Mouse (Mus musculus): ENCODE measurements at regions not wholly inside any gene's neighbourhood (a gene's known extent, or its start where the extent isn't known, plus 50 kb on each side); places are given as distances from the start of the nearest gene placed in this dataset.
A peak's percentile ranks its signal among the peaks of the same experiment; 100 is the strongest.

- peak; percentile 88 for DNase-seq (ENCODE audit: low read depth, low spot score)
Measured at GRCm38 (mm10) chr13:107641926-107642657, 402.2 kb upstream of the Smim15 start.

DNA sequence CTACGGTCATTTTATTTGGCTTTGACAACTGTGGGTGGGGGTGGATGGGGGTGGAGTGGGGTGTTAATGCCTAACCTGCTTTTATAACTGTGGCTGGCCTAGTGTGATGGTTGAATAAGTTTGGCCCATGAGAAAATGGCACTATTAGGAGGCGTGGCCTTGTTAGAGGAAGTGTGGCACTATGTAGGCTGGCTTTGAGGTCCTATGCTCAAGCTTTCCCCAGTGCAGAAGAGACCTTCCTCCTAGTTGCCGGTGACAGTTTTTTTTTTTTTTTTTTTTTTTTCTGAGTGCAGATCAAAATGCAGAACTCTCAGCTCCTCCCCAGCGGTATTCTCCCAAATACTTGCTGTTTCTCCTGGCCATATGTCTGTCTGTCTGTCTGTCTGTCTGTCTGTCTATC is 404.6 kb upstream of the Smim15 start:
- no peak for DNase-seq (ENCODE audit: low read depth, low spot score)

DNA sequence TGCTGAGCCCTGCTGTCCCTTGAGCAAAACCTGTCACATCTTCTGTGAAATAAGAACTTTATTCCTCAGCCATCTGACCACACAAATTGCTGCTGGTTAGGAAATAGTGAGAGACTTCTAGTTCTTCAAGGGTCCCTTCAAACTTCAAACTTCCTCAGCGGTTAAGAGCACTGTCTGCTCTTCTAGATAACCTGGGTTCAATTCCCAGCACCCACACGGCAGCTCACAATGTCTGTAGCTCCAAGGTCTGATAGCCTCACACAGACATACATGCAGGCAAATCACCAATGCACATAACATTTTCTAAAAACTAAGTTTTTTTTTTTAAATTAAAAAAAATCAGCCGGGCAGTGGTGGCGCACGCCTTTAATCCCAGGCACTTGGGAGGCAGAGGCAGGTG is 407.0 kb upstream of the Smim15 start:
- no peak for DNase-seq (ENCODE audit: low read depth, low spot score)

- DNase-seq (ENCODE audit: low read depth, low spot score), result no peak
Measured at GRCm38 (mm10) chr13:107635114-107635513, 409.1 kb upstream of the Smim15 start.

- DNase-seq (ENCODE audit: low read depth, low spot score), result no peak
Measured at GRCm38 (mm10) chr13:107627073-107627472, 417.2 kb upstream of the Smim15 start.

DNA sequence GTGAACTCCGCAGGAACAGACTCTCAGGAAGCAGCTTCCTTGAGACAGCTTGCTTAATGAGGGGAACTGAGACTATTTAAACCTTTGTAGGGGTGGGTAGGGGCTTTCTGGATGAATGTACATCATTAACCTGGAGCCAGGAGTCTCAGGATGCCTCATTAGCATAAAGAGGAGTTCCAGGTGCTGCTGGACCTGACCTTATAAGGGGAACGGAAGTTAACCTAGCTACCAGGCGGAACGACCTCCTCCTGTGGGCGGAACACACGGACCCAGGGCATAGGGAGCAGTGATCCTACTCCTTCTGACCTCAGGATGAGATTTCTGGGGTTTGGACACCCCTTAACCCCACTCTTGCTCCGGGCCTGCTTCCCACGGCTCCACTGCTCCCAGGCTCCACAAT is 417.6 kb upstream of the Smim15 start:
- DNase-seq (ENCODE audit: low read depth, low spot score), result no peak

GRCm38 (mm10) chr13:107621337-107621736 is 422.9 kb upstream of the Smim15 start:
- no peak for DNase-seq (ENCODE audit: low read depth, low spot score)

GRCm38 (mm10) chr13:107620887-107621286 is 423.4 kb upstream of the Smim15 start:
- DNase-seq (ENCODE audit: low read depth, low spot score), result no peak

DNA sequence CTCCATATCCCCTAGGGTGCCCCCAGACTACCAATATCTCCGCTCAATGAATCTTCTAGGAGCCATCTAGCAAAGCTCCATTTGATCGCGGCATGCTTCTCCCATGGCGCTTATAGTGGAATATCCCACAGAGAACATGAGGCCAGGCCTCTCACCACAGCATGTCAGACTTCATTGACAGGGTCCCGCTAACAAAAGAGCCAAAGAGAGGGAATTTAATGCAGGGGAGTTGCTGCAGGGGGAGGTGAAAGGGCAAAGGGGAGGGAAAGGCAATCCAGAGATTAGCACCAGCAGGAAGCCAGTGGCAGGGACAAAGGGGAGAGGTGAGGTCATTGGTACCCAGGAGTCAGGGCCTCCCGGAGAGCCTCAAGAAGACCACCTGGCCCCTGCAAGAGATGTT is 424.0 kb upstream of the Smim15 start:
- no peak for DNase-seq (ENCODE audit: low read depth, low spot score)

GRCm38 (mm10) chr13:107619430-107619927 is 424.8 kb upstream of the Smim15 start:
- DNase-seq (ENCODE audit: low read depth, low spot score), result peak; percentile 45

DNA sequence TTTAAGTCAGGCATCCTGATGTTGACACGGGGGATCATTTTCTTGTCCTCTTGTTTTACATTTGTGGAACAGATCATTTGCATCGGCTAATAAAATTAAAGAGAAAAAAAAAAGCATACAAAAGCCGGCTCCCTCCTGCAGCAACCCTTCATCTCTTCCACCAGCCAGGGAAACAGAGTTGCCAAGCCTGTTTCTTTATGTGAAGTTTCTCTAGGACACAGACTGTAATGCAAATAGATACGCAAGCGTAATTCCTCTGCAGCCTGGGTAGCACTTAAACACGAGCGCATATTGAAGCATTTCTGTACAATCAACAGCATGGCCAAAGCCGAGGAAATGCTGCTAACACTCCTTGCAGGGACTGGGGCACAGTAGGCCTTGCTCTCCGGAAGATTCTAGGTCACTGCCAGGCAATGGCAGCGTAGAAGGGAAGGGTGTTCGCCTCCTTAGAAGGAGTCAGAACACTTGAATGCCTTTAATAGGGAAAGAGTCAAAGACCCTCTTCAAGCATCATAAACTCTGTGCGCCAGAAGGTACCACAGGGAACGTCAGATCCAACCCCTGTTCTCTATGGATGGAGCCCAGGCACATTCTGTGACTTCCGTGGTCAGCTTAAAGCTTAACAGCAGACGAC is 425.3 kb upstream of the Smim15 start:
- no peak for DNase-seq (ENCODE audit: low read depth, low spot score)

DNA sequence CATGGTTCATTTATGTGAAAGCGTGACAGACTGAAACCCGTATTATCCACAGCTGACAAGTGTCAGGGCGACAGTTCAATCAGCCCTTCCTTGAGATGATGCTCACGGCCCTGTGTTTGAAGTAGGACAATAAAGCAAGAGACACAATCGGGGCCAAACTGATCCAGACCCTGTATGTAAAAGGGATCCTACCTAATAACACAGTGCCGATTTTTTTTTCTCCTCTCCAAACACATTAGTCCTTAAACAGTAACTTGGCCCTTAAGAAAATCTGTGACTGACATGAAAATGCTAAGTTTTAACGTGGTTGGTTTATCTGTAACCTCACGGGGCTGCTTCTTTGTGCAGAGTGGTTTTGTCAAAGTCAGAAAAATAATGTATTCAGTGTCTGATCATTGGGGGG is 425.9 kb upstream of the Smim15 start:
- DNase-seq (ENCODE audit: low read depth, low spot score), result no peak

DNA sequence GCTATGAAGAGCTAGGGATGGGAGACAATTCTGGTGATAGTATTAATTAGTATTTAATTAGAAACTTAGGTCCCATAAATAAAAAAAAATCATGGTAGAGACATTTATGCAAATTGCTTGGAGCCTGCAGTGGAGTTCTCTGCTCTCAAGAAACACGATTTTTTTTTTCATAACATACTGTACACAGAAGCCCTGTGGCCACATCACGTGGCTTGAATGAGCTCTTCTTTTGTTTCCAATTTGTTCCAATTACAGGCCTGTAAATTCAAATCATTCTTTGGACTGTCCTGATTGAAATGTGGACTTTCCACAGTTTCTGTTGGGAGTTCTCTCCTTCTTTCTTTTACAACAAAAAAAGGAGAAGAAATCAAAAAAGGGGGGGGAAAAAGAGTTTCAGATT is 426.7 kb upstream of the Smim15 start:
- no peak for DNase-seq (ENCODE audit: low read depth, low spot score)

- no peak for DNase-seq (ENCODE audit: low read depth, low spot score)
Measured at GRCm38 (mm10) chr13:107616775-107617174, 427.5 kb upstream of the Smim15 start.

DNA sequence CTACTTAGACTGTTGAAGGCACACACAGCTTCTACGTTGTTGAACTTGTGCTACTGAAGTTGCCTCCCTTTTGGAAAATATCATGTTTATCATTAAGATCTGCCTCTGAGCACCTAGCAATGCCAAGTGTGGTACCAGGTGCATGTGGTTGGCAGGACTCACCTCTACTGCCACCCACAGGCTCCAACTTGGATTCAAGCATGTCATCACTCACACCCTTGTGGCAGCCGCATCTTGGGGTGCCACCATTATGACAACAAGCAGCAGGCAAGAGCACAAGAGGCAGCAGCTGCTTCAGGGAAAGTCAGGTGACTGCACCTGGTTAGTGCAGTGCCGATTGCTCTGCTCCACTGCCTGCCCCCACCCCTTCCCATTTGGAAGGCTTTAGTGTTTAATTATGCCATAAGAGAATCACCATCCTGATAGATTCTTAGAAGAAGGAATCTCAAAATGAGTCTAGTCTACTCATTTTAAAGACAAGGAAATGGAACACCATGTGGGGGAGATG is 435.2 kb upstream of the Smim15 start:
- no peak for DNase-seq (ENCODE audit: low read depth, low spot score)

GRCm38 (mm10) chr13:107607294-107607693 is 437.0 kb upstream of the Smim15 start:
- DNase-seq (ENCODE audit: low read depth, low spot score), result no peak

DNA sequence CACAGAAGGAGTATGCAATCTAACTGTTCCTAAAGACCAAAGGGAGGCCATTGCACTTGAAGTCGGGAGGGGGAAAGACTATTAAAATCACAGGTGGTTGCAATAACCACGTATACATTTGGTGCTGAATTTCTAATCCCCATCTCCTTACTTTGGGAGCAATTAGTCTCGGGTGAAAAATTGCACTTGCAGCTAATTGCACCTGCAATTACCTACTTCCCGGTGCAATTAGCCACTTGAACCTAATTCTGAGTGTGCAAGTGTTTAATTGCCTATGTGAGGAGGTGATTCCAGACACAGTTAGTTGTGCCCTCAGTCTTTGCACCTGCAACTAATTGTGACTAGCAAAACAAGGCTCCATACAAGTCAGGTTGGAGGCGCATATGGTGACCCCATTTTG is 442.1 kb upstream of the Smim15 start:
- DNase-seq (ENCODE audit: low read depth, low spot score), result no peak

DNA sequence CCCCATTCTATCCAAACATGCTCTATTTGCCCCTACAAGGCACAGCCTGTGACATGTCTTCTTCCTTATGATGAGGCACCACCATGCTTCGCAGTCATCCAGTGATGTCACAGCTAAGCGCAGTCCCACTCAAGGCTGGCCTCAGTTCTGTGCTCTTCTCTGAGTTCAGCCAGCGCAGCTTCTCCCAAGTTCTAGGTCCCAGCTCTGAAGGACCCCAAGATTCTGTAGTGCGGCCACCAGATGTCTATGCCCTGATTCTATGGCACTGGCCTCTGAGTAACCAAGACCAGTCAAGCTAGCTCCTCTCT is 443.2 kb upstream of the Smim15 start:
- peak; percentile 23 for DNase-seq (ENCODE audit: low read depth, low spot score)

DNA sequence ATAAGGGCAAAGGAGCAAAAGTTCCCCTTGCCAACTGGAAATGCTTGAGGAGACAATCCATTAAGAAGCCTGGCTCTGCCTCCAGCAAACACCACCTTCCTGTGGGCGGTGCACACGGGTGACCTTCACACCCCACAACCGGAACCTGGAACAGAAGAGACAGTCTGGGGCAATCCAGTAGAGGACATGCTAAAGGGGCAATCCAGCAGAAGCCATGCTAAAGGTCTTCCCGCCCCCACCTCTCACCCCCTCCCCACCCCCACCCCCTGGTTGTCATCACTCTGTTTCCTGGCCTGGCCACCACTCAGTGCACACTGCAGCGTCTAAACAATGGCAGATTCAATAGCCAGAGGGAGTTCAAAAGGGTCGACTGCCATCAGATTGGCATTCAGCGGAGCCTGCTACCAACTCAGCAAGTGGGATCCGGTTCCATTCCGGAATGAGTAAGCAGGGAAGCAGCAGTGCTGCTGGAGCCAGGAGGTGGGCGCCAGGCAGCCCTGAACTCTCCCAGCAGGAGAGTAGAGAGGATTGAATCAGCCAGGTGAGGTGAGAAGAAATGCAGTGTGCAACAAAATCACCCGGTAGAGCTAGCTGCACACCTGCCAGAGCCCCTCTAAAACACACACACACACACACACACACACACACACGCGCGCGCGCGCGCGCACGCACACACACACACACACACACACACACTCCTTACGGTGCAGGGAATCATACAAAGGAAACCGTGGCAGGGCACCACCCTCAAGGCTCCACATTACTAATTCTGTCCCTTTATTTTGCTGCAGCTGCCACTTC is 443.7 kb upstream of the Smim15 start:
- peak; percentile 79 for DNase-seq (ENCODE audit: low read depth, low spot score)

DNA sequence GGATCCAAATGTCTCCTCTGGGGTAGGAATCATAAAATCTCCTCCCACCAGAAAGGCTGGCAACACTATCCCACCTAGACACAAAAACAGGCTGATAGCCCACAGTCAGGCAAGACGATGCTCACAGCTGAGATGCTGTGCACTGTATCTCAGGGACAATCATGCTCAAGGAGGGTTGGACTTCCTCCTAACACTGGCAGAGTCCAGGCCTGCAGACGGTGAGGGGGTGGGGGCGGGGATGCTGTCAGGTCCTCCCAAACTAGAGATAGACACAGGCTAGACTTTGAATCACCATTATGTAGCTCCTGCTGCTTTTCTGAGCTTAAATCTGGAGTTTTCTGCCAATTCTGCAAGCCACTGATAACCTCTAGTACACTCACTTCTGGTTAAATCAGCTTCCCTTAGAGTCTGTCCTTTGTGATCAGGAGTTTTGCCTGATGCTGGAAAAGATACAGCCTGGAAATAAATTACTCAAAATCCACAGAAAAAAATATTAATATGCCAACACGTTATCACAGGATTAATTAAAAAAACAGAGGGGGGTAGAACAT is 445.1 kb upstream of the Smim15 start:
- DNase-seq (ENCODE audit: low read depth, low spot score), result peak; percentile 65

DNA sequence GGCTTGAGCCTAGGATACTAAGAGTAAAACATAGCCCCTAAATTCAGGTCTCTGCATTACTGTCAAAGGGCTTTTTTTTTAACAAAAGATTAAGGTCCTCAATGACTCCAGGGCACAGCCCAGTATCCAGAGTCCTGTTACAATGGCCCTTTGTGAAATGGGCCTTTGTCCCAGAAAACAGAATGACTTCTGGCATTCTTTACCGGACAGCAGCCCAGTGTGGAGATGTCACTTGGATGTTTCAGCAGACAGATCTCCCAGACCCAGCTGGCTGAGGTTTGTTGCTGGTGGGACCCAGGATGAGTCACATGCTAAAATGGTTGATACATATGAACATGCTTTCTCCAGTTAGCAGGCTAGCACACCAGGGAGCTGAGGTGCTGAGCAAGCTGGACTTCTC is 445.9 kb upstream of the Smim15 start:
- peak; percentile 73 for DNase-seq (ENCODE audit: low read depth, low spot score)

GRCm38 (mm10) chr13:107597217-107597616 is 447.0 kb upstream of the Smim15 start:
- DNase-seq (ENCODE audit: low read depth, low spot score), result no peak

All from brain, adult 2 months (tissue).